Mouse (Mus musculus) limb, embryonic 11.5 days (tissue): ENCODE measurements at regions not wholly inside any gene's neighbourhood (a gene's known extent, or its start where the extent isn't known, plus 50 kb on each side); places are given as distances from the start of the nearest gene placed in this dataset.
"Not testable (repeated sequence)": the region's sequence is repeated elsewhere in the genome, so short reads cannot be mapped to it uniquely, and the experiment has no call there.

Experiments
- ATAC-seq: fragments of 200-750 bp; cut with Nextera tagmentation; 2 replicates; pipeline ENCODE4 v1.8.0; 2017; ENCODE audit warnings: low read depth; ENCODE audit not compliant: insufficient number of reproducible peaks, low FRiP score, low TSS enrichment
- DNase-seq: peaks from one replicate; pipeline ENCODE4 v3.0.0-alpha.2; 2015; ENCODE audit warnings: low spot score
- H3K27ac ChIP-seq: fragments of 300-500 bp; sonication (generic); replicated peaks from 2 replicates; pipeline ENCODE4 v1.5.1; 2014; ENCODE audit warnings: low read depth, mild to moderate bottlenecking, low read length
- H3K27me3 ChIP-seq: fragments of 300-500 bp; sonication (generic); 2 replicates; pipeline ENCODE4 v1.6.1; 2014; ENCODE audit warnings: mild to moderate bottlenecking, low read length, mixed read lengths; ENCODE audit not compliant: control insufficient read depth, insufficient read depth
- H3K36me3 ChIP-seq: fragments of 300-500 bp; sonication (generic); 2 replicates; pipeline ENCODE4 v1.6.1; 2014; ENCODE audit warnings: mild to moderate bottlenecking, low read length, moderate library complexity, mixed read lengths; ENCODE audit not compliant: control insufficient read depth, insufficient read depth
- H3K4me1 ChIP-seq: fragments of 300-500 bp; sonication (generic); 2 replicates; pipeline ENCODE4 v1.6.1; 2014; ENCODE audit warnings: low read length, mixed read lengths; ENCODE audit not compliant: control insufficient read depth, insufficient read depth
- H3K4me2 ChIP-seq: fragments of 300-500 bp; sonication (generic); 2 replicates; pipeline ENCODE4 v1.6.1; 2014; ENCODE audit warnings: low read depth, mild to moderate bottlenecking, moderate library complexity; ENCODE audit not compliant: severe bottlenecking
- H3K4me3 ChIP-seq: fragments of 300-500 bp; sonication (generic); 2 replicates; pipeline ENCODE4 v1.5.1; 2014; ENCODE audit warnings: low read depth, low read length
- H3K9ac ChIP-seq: fragments of 300-500 bp; sonication (generic); 2 replicates; pipeline ENCODE4 v1.6.1; 2014; ENCODE audit warnings: mild to moderate bottlenecking, low read length
- H3K9me3 ChIP-seq: fragments of 300-500 bp; sonication (generic); 2 replicates; pipeline ENCODE4 v1.6.1; 2016; ENCODE audit warnings: low read length; ENCODE audit not compliant: control insufficient read depth
- WGBS: fragments of 180-500 bp; shearing (Covaris S2); extraction: QIAGEN DNeasy Blood & Tissue Kit; methylation state at CpG from one replicate; pipeline ENCODE4 v1.1.7; 2014; 5-methylcytosine and 5-hydroxymethylcytosine counted together

DNA sequence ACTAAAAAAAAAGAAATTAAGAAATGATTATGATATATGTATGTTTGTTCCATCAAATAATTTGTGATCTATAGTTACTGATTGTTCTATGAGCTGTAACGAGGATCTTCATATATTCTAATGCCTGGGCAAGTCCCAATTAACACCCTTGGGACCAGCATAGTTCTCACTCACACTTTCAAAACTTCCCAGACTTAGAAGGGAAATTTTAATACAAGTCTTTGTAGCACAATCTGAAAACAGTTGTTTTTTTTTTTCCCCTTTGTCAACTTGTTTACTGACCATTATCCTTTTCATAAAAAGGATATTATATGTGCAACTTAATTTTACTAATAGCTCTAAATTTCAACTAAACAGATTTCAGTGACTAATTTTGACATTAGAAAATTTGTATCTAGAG lies 257.1 kb downstream of the Tpbg start:
- H3K36me3 ChIP-seq = no peaks in the 10 kb centered on the region
- no peaks in the 10 kb centered on the region for H3K9me3 ChIP-seq
- no peaks in the 10 kb centered on the region for H3K4me1 ChIP-seq
- no peak overlapping the region for H3K4me2 ChIP-seq
- 88% methylated on average over 1 of the region's 1 CpGs for WGBS
- H3K4me3 ChIP-seq = no peak overlapping the region
- H3K27me3 ChIP-seq = no peaks in the 10 kb centered on the region
- no peak overlapping the region for H3K9ac ChIP-seq
- DNase-seq = no peak
- ATAC-seq = no peak
- H3K27ac ChIP-seq = no peak overlapping the region

DNA sequence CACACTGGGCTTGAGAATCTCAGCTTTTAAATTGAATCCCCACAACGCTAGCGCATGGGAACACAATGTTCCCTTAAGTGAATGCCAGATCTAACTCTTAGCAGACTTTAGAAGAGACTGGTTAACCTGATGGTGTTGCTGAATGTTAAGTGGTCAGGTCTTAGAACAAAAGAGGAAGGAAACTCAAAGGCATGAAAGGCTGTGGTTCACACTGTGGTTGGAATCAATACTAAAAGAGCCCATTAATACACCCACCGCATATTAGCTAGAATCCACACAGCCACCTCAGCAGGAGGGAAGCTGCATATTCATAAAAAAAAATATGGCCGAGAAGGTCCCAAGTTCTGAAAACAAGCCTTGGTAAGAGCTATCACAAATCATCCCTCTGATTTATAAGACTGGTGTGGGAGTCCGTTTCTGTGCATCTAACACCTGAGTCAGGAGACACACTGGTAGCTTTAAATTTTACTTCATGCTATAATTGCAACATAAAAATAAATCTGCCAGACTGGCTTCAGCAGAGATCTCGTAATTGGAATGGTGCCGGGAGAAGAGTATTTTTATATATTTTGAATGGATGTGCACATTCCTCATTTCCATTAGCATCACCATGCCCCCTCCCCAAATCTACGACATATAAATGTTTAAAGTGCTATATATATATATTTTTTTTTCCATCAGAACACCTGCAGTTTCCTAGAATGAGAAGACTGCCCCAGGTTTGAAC lies 259.3 kb downstream of the Tpbg start:
- 87% methylated on average over 8 of the region's 8 CpGs for WGBS
- Histone ChIP-seq H3K9ac (no peak overlapping the region), H3K27ac (no peak overlapping the region), H3K4me3 (no peak overlapping the region), H3K27me3 (no peaks in the 10 kb centered on the region), H3K4me2 (no peak overlapping the region), H3K36me3 (no peaks in the 10 kb centered on the region), H3K9me3 (no peaks in the 10 kb centered on the region), H3K4me1 (no peaks in the 10 kb centered on the region)
- DNase-seq (no peak), ATAC-seq (no peak)

DNA sequence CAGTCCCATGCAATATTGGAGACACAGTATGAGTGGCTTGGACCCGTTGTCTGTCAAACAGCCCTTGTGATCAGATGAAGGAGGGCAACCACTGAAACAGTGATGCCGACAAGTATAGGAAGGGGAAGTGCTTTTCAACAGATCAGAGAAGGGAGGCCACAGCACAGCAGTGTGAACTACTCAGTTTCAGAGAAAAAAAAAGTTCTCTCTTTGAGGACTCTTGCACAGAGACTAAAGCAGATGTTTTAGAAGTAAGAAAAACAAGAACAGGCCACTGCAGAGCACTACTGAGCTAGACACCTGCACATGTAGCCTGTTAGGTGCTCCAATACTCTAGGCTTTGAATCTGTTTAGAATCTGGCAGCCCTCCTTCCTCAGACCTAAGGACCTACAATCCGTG lies 261.4 kb downstream of the Tpbg start:
- 84% methylated on average over 3 of the region's 3 CpGs for WGBS
- Histone ChIP-seq H3K4me2 (no peak overlapping the region), H3K9me3 (no peaks in the 10 kb centered on the region), H3K27me3 (no peaks in the 10 kb centered on the region), H3K27ac (no peak overlapping the region), H3K4me1 (no peaks in the 10 kb centered on the region), H3K4me3 (no peak overlapping the region), H3K9ac (no peak overlapping the region), H3K36me3 (no peaks in the 10 kb centered on the region)
- DNase-seq (no peak), ATAC-seq (no peak)

DNA sequence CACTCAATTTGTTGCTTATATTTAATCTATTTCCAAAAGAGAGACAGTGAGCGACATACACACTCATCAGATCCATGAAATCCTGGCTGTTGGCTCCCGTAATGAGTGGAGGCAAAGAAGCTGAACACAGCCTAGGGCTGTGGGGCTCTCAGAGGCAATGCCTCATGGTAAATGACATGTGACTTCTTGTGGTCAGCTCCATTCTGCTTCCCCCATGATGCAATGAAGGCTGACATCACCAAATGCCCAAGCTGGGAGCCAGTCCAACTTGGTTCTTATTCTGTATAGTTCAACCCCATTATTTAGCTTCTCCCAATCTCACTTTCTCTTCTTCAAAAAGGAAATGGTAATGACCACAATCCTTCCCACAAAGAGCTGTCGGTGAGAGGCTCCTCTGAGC lies 262.5 kb downstream of the Tpbg start:
- Histone ChIP-seq H3K4me3 (no peak overlapping the region), H3K4me1 (no peaks in the 10 kb centered on the region), H3K27ac (no peak overlapping the region), H3K36me3 (no peaks in the 10 kb centered on the region), H3K9ac (no peak overlapping the region), H3K9me3 (no peaks in the 10 kb centered on the region), H3K27me3 (no peaks in the 10 kb centered on the region), H3K4me2 (no peak overlapping the region)
- WGBS = 89% methylated on average over 3 of the region's 3 CpGs
- no peak for ATAC-seq
- no peak for DNase-seq

DNA sequence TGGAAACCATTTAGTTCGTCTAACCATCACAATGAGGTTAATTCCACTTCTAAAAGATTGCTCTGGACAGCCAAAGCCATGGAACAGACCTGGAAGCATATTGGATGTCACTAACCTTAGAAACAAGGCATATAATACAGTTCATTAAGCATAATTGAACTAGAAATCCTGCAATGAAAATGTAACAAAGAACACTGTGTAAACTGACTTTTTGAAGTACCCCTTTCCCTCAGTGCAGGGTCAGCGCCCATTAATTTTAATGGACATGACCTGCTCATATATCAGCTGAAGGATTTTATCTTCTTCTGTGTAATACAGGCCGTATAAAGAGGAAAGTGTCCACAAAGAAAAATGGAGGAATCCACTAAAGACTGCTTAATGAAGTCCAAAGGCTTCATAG lies 263.7 kb downstream of the Tpbg start:
- H3K4me1 ChIP-seq = no peaks in the 10 kb centered on the region
- 59% methylated on average over 3 of the region's 3 CpGs for WGBS
- no peak overlapping the region for H3K4me3 ChIP-seq
- no peak for DNase-seq
- H3K27ac ChIP-seq = no peak overlapping the region
- H3K9me3 ChIP-seq = no peaks in the 10 kb centered on the region
- H3K9ac ChIP-seq = no peak overlapping the region
- H3K27me3 ChIP-seq = no peaks in the 10 kb centered on the region
- no peaks in the 10 kb centered on the region for H3K36me3 ChIP-seq
- H3K4me2 ChIP-seq = no peak overlapping the region
- no peak for ATAC-seq

DNA sequence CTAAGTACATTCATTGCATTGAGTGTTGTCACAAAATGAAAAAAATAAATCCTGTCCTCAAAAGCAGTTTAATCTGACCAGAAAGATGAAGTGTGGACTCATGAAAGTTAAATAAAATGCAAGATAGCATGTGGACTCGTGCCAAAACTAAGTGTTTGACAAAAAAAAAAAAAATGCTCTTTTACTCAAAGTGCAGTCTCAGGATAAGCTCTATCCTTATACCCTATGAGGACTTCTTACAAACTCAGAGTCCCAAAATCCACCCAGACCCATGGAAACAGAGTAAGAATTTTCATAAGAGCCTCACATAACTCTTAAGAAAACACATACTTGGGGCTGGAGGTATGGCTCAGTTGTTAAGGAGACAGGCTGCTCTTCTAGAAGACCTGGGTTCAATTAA lies 267.7 kb downstream of the Tpbg start:
- Histone ChIP-seq H3K4me2 (no peak overlapping the region), H3K27me3 (no peaks in the 10 kb centered on the region), H3K9ac (no peak overlapping the region), H3K27ac (no peak overlapping the region), H3K4me3 (no peak overlapping the region), H3K36me3 (no peaks in the 10 kb centered on the region), H3K9me3 (no peaks in the 10 kb centered on the region), H3K4me1 (no peaks in the 10 kb centered on the region)
- 81% methylated on average over 1 of the region's 1 CpGs for WGBS
- DNase-seq (no peak), ATAC-seq (no peak)

DNA sequence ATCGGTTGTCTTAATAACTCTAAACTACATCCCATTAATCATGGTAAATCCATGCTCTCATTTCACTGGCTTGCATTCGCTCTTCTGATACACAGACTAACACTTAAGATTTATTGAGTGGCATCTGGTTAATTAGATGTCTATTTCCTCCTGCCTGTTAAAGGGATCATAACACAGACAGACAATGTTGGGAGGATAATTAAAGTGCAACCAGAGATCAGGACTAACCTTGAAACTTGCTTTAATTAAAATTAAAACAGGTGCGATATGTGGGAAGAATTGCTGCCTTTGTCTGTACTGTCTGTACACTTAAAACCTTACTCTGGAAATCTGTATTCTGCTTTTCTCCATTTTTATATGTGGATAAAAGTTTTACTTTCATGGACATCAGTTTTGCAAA lies 277.2 kb downstream of the Tpbg start:
- ATAC-seq = no peak
- Histone ChIP-seq H3K9ac (no peak overlapping the region), H3K4me2 (no peak overlapping the region), H3K27ac (no peak overlapping the region), H3K27me3 (no peaks in the 10 kb centered on the region), H3K36me3 (no peaks in the 10 kb centered on the region), H3K9me3 (no peaks in the 10 kb centered on the region), H3K4me3 (no peak overlapping the region), H3K4me1 (no peaks in the 10 kb centered on the region)
- no peak for DNase-seq
- WGBS = 78% methylated on average over 3 of the region's 3 CpGs

DNA sequence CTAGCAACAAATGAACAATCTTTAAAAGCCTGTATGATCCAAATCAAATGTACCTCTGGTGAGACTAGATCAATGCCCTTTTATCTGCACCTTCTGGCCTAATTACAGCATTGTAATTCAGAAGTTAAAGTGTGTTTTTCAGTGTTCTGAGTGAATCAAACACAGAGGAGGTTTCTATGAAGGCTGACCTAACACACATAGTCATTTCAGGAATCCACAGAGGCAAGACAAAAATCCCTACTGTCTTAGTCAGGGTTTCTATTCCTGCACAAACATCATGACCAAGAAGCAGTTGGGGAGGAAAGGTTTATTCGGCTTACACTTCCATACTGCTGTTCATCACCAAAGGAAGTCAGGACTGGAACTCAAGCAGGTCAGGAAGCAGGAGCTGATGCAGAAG lies 293.4 kb downstream of the Tpbg start:
- H3K4me1 ChIP-seq, ATAC-seq, H3K36me3 ChIP-seq, H3K27ac ChIP-seq, H3K4me2 ChIP-seq, DNase-seq, H3K4me3 ChIP-seq, H3K9me3 ChIP-seq, H3K9ac ChIP-seq, H3K27me3 ChIP-seq: not testable (repeated sequence)
- 62% methylated on average over 1 of the region's 1 CpGs for WGBS

DNA sequence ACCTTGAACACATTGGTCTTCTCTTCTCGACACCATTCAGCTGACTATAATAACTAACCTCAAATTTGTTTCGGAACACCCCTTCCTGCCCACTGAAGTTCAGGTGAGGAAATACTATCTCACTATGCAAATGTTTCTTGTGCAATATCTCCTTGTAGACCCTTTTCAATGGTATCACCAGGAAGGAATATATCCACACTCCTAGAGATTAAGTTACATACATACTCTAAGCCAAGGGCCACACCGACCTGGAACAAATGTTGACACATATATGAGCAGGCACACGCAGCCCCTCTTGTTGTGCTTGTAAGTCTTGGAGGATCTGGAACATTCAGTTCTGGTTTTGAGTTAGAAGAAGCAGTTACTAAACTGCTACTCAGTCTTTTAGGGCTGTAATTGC lies 303.7 kb downstream of the Tpbg start:
- DNase-seq (no peak), ATAC-seq (no peak)
- Histone ChIP-seq H3K27ac (no peak overlapping the region), H3K36me3 (no peaks in the 10 kb centered on the region), H3K9ac (no peak overlapping the region), H3K9me3 (no peaks in the 10 kb centered on the region), H3K4me2 (no peak overlapping the region), H3K4me3 (no peak overlapping the region), H3K4me1 (no peaks in the 10 kb centered on the region), H3K27me3 (no peaks in the 10 kb centered on the region)
- 91% methylated on average over 4 of the region's 4 CpGs for WGBS
